Mouse (Mus musculus): ENCODE measurements at regions not wholly inside any gene's neighbourhood (a gene's known extent, or its start where the extent isn't known, plus 50 kb on each side); places are given as distances from the start of the nearest gene placed in this dataset.

GRCm38 (mm10) chr17:7619641-7620040 lies 207.5 kb downstream of the Fndc1 start:
- no peak for TF ChIP-seq TCF12 (IDR thresholded peaks at IDR 0.05; ENCODE audit: insufficient read depth, poor library complexity, severe bottlenecking)
- TF ChIP-seq E2F4 (IDR thresholded peaks at IDR 0.05; ENCODE audit: insufficient read depth) = no peak
- TF ChIP-seq CEBPB (IDR thresholded peaks at IDR 0.05; ENCODE audit: insufficient read depth, poor library complexity, severe bottlenecking) = no peak
- TF ChIP-seq MYOD1 (IDR thresholded peaks at IDR 0.05; ENCODE audit: control insufficient read depth in 1 of 3, insufficient read length in 2 of 3, low read depth in 2 of 3) = no peak
- no peak for TF ChIP-seq POLR2A (IDR thresholded peaks at IDR 0.05; ENCODE audit: insufficient read length, low read depth)
- no peak for TF ChIP-seq POLR2AphosphoS2 (IDR thresholded peaks at IDR 0.05; ENCODE audit: insufficient read length, low read depth)
- no peak for TF ChIP-seq TCF3 (IDR thresholded peaks at IDR 0.05; ENCODE audit: insufficient read length, low read depth)
- TF ChIP-seq SRF (IDR thresholded peaks at IDR 0.05; ENCODE audit: control insufficient read depth, insufficient read length, low read depth) = no peak
- TF ChIP-seq MAX (IDR thresholded peaks at IDR 0.05; ENCODE audit: low read depth) = no peak
- TF ChIP-seq USF1 (IDR thresholded peaks at IDR 0.05; ENCODE audit: low read depth) = no peak
- TF ChIP-seq REST (IDR thresholded peaks at IDR 0.05; ENCODE audit: insufficient read depth, insufficient read length) = no peak
- TF ChIP-seq MYOG (IDR thresholded peaks at IDR 0.05; ENCODE audit: control insufficient read depth in 1 of 3, insufficient read depth in 1 of 3, insufficient read length in 2 of 3, low read depth in 2 of 3) = no peak
- Histone ChIP-seq H3K36me3 (ENCODE audit: control insufficient read depth, insufficient read depth) (no peaks in the 10 kb centered on the region), H3K4me2 (ENCODE audit: low read depth) (no peak overlapping the region), H3K27me3 (ENCODE audit: control insufficient read depth, insufficient read depth, insufficient read length) (no peaks in the 10 kb centered on the region), H3ac (ENCODE audit: control insufficient read depth, insufficient read length) (no peak overlapping the region), H3K4me3 (no peak overlapping the region), H3K79me2 (ENCODE audit: control insufficient read depth, insufficient read depth) (no peaks in the 10 kb centered on the region)

GRCm38 (mm10) chr17:7608046-7608445 lies 219.1 kb downstream of the Fndc1 start:
- H3K4me3 ChIP-seq = no peak overlapping the region
- no peaks in the 10 kb centered on the region for H3K27me3 ChIP-seq (ENCODE audit: control insufficient read depth, insufficient read depth, insufficient read length)
- H3ac ChIP-seq (ENCODE audit: control insufficient read depth, insufficient read length) = no peak overlapping the region
- no peaks in the 10 kb centered on the region for H3K79me2 ChIP-seq (ENCODE audit: control insufficient read depth, insufficient read depth)
- TF ChIP-seq CEBPB (IDR thresholded peaks at IDR 0.05; ENCODE audit: insufficient read depth, poor library complexity, severe bottlenecking) (no peak), POLR2AphosphoS2 (IDR thresholded peaks at IDR 0.05; ENCODE audit: insufficient read length, low read depth) (no peak), MYOD1 (IDR thresholded peaks at IDR 0.05; ENCODE audit: control insufficient read depth in 1 of 3, insufficient read length in 2 of 3, low read depth in 2 of 3) (no peak), SRF (IDR thresholded peaks at IDR 0.05; ENCODE audit: control insufficient read depth, insufficient read length, low read depth) (no peak), MYOG (IDR thresholded peaks at IDR 0.05; ENCODE audit: control insufficient read depth in 1 of 3, insufficient read depth in 1 of 3, insufficient read length in 2 of 3, low read depth in 2 of 3) (no peak)
- no peak overlapping the region for H3K4me2 ChIP-seq (ENCODE audit: low read depth)
- H3K36me3 ChIP-seq (ENCODE audit: control insufficient read depth, insufficient read depth) = no peaks in the 10 kb centered on the region

GRCm38 (mm10) chr17:7607431-7607830 lies 219.7 kb downstream of the Fndc1 start:
- TF ChIP-seq CEBPB (IDR thresholded peaks at IDR 0.05; ENCODE audit: insufficient read depth, poor library complexity, severe bottlenecking) = no peak
- no peak for TF ChIP-seq USF1 (IDR thresholded peaks at IDR 0.05; ENCODE audit: low read depth)
- no peak for TF ChIP-seq POLR2A (IDR thresholded peaks at IDR 0.05; ENCODE audit: insufficient read length, low read depth)
- TF ChIP-seq TCF3 (IDR thresholded peaks at IDR 0.05; ENCODE audit: insufficient read length, low read depth) = no peak
- H3K79me2 ChIP-seq (ENCODE audit: control insufficient read depth, insufficient read depth) = no peaks in the 10 kb centered on the region
- H3K4me3 ChIP-seq = no peak overlapping the region
- no peaks in the 10 kb centered on the region for H3K36me3 ChIP-seq (ENCODE audit: control insufficient read depth, insufficient read depth)
- no peak overlapping the region for H3ac ChIP-seq (ENCODE audit: control insufficient read depth, insufficient read length)
- H3K27me3 ChIP-seq (ENCODE audit: control insufficient read depth, insufficient read depth, insufficient read length) = no peaks in the 10 kb centered on the region
- peak overlapping the region; percentile 38 for H3K4me2 ChIP-seq (ENCODE audit: low read depth)

- H3K27me3 ChIP-seq (ENCODE audit: control insufficient read depth, insufficient read depth, insufficient read length) = no peaks in the 10 kb centered on the region
- no peaks in the 10 kb centered on the region for H3K36me3 ChIP-seq (ENCODE audit: control insufficient read depth, insufficient read depth)
- TF ChIP-seq REST (IDR thresholded peaks at IDR 0.05; ENCODE audit: insufficient read depth, insufficient read length) = no peak
- H3ac ChIP-seq (ENCODE audit: control insufficient read depth, insufficient read length) = no peak overlapping the region
- no peak overlapping the region for H3K4me2 ChIP-seq (ENCODE audit: low read depth)
- H3K4me3 ChIP-seq = no peak overlapping the region
- no peaks in the 10 kb centered on the region for H3K79me2 ChIP-seq (ENCODE audit: control insufficient read depth, insufficient read depth)
Observed at GRCm38 (mm10) chr17:7604813-7605504, 219.7 kb upstream of the Unc93a2 start.

- Histone ChIP-seq H3K4me3 (no peak overlapping the region), H3K4me2 (ENCODE audit: low read depth) (no peak overlapping the region), H3ac (ENCODE audit: control insufficient read depth, insufficient read length) (no peak overlapping the region), H3K36me3 (ENCODE audit: control insufficient read depth, insufficient read depth) (no peaks in the 10 kb centered on the region), H3K79me2 (ENCODE audit: control insufficient read depth, insufficient read depth) (no peaks in the 10 kb centered on the region), H3K27me3 (ENCODE audit: control insufficient read depth, insufficient read depth, insufficient read length) (no peaks in the 10 kb centered on the region)
- no peak for TF ChIP-seq MAX (IDR thresholded peaks at IDR 0.05; ENCODE audit: low read depth)
- TF ChIP-seq USF1 (IDR thresholded peaks at IDR 0.05; ENCODE audit: low read depth) = no peak
- TF ChIP-seq CEBPB (IDR thresholded peaks at IDR 0.05; ENCODE audit: insufficient read depth, poor library complexity, severe bottlenecking) = no peak
Observed at GRCm38 (mm10) chr17:7604096-7604495, 218.8 kb upstream of the Unc93a2 start.

GRCm38 (mm10) chr17:7600555-7600954 lies 215.3 kb upstream of the Unc93a2 start:
- Histone ChIP-seq H3K27me3 (ENCODE audit: control insufficient read depth, insufficient read depth, insufficient read length) (no peaks in the 10 kb centered on the region), H3K4me2 (ENCODE audit: low read depth) (no peak overlapping the region), H3K36me3 (ENCODE audit: control insufficient read depth, insufficient read depth) (no peaks in the 10 kb centered on the region), H3K4me3 (no peak overlapping the region), H3K79me2 (ENCODE audit: control insufficient read depth, insufficient read depth) (no peaks in the 10 kb centered on the region), H3ac (ENCODE audit: control insufficient read depth, insufficient read length) (no peak overlapping the region)
- TF ChIP-seq USF1 (IDR thresholded peaks at IDR 0.05; ENCODE audit: low read depth) (no peak), POLR2A (IDR thresholded peaks at IDR 0.05; ENCODE audit: insufficient read length, low read depth) (no peak), MYOD1 (IDR thresholded peaks at IDR 0.05; ENCODE audit: control insufficient read depth in 1 of 3, insufficient read length in 2 of 3, low read depth in 2 of 3) (no peak), MAX (IDR thresholded peaks at IDR 0.05; ENCODE audit: low read depth) (no peak), POLR2AphosphoS2 (IDR thresholded peaks at IDR 0.05; ENCODE audit: insufficient read length, low read depth) (no peak), REST (IDR thresholded peaks at IDR 0.05; ENCODE audit: insufficient read depth, insufficient read length) (no peak), CEBPB (IDR thresholded peaks at IDR 0.05; ENCODE audit: insufficient read depth, poor library complexity, severe bottlenecking) (no peak), SRF (IDR thresholded peaks at IDR 0.05; ENCODE audit: control insufficient read depth, insufficient read length, low read depth) (no peak), MYOG (IDR thresholded peaks at IDR 0.05; ENCODE audit: control insufficient read depth in 1 of 3, insufficient read depth in 1 of 3, insufficient read length in 2 of 3, low read depth in 2 of 3) (no peak), TCF12 (IDR thresholded peaks at IDR 0.05; ENCODE audit: insufficient read depth, poor library complexity, severe bottlenecking) (no peak), TCF3 (IDR thresholded peaks at IDR 0.05; ENCODE audit: insufficient read length, low read depth) (no peak), E2F4 (IDR thresholded peaks at IDR 0.05; ENCODE audit: insufficient read depth) (no peak)

All from myocyte (in vitro differentiated cells).